Mouse (Mus musculus): ENCODE data around the gene Acpp. TPM values are rescaled to one million over a fixed set of nuclear protein-coding genes. Genes with fewer than 3 reads are reported as not detected.

The Acpp gene
- polyA plus RNA-seq, 1 experiment from 2014 or later, result 0.08 TPM

Other genes with a start within 250 kb of the Acpp start
- gene Ackr4, start 210.8 kb downstream of the Acpp start, polyA plus RNA-seq (2016; fragmentation: Nextera tagmentation; extraction: Ambion mirVana), result 0.46 and 0.59 TPM in 2 replicates
- 21.5 and 23.6 TPM in 2 replicates for gene Dnajc13, start 74.8 kb downstream of the Acpp start, polyA plus RNA-seq (2016; fragmentation: Nextera tagmentation; extraction: Ambion mirVana)
- gene Cpne4, start 209.5 kb upstream of the Acpp start, polyA plus RNA-seq (2016; fragmentation: Nextera tagmentation; extraction: Ambion mirVana), result 0.60 and 0.95 TPM in 2 replicates

Measured in heart, embryonic 10.5 days (tissue).